Mouse (Mus musculus) lung, embryonic 14.5 days (tissue): ENCODE results near the gene Vkorc1. TPM values are rescaled to one million over a fixed set of nuclear protein-coding genes. Genes with fewer than 3 reads are reported as not detected.

Experiments used
- ATAC-seq: fragments of 200-750 bp; cut with Nextera tagmentation; 2 replicates; pipeline ENCODE4 v1.8.0; 2017; ENCODE audit warnings: mild to moderate bottlenecking, moderate TSS enrichment, moderate library complexity; ENCODE audit not compliant: insufficient read depth
- DNase-seq: peaks from one replicate; pipeline ENCODE4 v3.0.0-alpha.2; 2015
- H3K27ac ChIP-seq: fragments of 300-500 bp; sonication (generic); 2 replicates; pipeline ENCODE4 v1.5.1; 2014; ENCODE audit warnings: low read depth, mild to moderate bottlenecking, moderate library complexity
- H3K27me3 ChIP-seq: fragments of 300-500 bp; sonication (generic); 2 replicates; pipeline ENCODE4 v1.6.1; 2014; ENCODE audit warnings: low read length, control low read depth; ENCODE audit not compliant: insufficient read depth
- H3K36me3 ChIP-seq: fragments of 300-500 bp; sonication (generic); 2 replicates; pipeline ENCODE4 v1.6.1; 2014; ENCODE audit warnings: control low read depth; ENCODE audit not compliant: insufficient read depth
- H3K4me1 ChIP-seq: fragments of 300-500 bp; sonication (generic); 2 replicates; pipeline ENCODE4 v1.6.1; 2014; ENCODE audit warnings: antibody characterized with exemption, control low read depth; ENCODE audit not compliant: insufficient read depth
- H3K4me2 ChIP-seq: fragments of 300-500 bp; sonication (generic); 2 replicates; pipeline ENCODE4 v1.6.1; 2014; ENCODE audit warnings: mild to moderate bottlenecking
- H3K4me3 ChIP-seq: fragments of 300-500 bp; sonication (generic); 2 replicates; pipeline ENCODE4 v1.5.1; 2014; ENCODE audit warnings: low read depth, low read length
- H3K9ac ChIP-seq: fragments of 300-500 bp; sonication (generic); 2 replicates; pipeline ENCODE4 v1.6.1; 2014
- H3K9me3 ChIP-seq: fragments of 300-500 bp; sonication (generic); 2 replicates; pipeline ENCODE4 v1.6.1; 2016; ENCODE audit warnings: low read depth, low read length, control low read depth
- CTCF ChIP-seq: IDR thresholded peaks from 2 replicates; pipeline ENCODE4 v1.5.1; 2016; ENCODE audit warnings: antibody characterized with exemption, low read depth
- WGBS: fragments of 180-500 bp; shearing (Covaris S2); extraction: QIAGEN DNeasy Blood & Tissue Kit; methylation state at CpG from one replicate; pipeline ENCODE4 v1.1.7; 2014; 5-methylcytosine and 5-hydroxymethylcytosine counted together
- polyA plus RNA-seq: library from polyadenylated mRNA; unstranded; fragments of >200 nt; fragmentation: Nextera tagmentation; extraction: Ambion mirVana; gene quantifications from 2 replicates; pipeline ENCODE4 v1.2.1, GENCODE M21; 2014

Gene Vkorc1
- polyA plus RNA-seq, 1 experiment from 2014 or later = 127 TPM

DNA sequence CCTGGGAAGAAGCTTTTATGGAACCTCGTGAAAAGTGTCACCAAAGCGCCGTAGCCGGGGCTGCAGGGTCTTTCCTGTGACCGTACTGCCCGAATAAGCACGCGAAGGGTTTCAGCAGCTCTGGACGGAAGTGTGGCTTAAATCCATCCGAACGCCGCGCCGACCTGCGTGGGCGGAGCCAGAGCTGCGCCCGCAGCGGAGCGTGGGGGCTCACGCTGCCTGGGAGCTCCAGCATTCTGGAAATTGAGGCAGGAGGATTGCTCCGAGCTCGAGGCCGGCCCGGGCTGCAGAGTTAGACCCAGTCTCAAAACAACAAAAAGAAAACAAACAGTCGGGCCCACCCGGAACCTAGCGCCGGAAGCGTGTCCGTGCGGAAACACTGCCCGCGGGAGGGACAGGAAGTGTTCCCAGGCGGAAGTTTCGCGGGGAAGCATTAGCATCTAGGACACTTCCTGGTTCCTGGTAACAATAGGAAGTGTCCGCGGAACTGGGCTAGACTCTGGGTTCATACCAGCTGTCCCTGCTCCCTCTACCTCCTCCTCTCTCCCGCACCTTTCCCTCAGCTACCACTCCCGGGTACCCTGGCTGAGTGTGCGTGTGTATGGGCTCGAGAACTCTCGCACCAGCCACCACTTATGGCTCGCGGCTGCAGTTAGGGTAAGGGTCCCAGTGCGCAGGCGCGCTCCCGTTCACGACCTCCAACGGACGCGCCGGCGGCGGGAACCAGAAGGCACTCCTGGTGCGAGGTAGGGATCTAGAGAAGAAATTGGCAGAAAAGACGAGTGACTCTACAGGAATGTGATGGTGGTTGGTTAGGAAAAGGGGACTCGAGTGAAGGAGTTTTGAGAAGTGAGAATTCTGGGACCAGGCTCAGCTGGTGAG, 18.7 kb downstream of the Vkorc1 start, which contains the start of gene Zfp668:
TSS of gene Zfp668 (minus strand) at position 362 of the 882 bp plus-strand sequence.
- Histone ChIP-seq H3K27me3 (no peaks in the 10 kb centered on the region), H3K9me3 (no peaks in the 10 kb centered on the region), H3K36me3 (peaks cover 39% of the 10 kb centered on the region), H3K9ac (peak within 1 kb of the TSS; percentile 98), H3K27ac (peak within 1 kb of the TSS; percentile 99), H3K4me3 (peak within 1 kb of the TSS; percentile 90), H3K4me2 (peak within 1 kb of the TSS; percentile 84), H3K4me1 (peaks cover 8% of the 10 kb centered on the region)
- ATAC-seq (peak; percentile 69), DNase-seq (peak; percentile 97)
- WGBS = under 1% methylated on average over 60 of the region's 60 CpGs
- no peak for TF ChIP-seq CTCF

DNA sequence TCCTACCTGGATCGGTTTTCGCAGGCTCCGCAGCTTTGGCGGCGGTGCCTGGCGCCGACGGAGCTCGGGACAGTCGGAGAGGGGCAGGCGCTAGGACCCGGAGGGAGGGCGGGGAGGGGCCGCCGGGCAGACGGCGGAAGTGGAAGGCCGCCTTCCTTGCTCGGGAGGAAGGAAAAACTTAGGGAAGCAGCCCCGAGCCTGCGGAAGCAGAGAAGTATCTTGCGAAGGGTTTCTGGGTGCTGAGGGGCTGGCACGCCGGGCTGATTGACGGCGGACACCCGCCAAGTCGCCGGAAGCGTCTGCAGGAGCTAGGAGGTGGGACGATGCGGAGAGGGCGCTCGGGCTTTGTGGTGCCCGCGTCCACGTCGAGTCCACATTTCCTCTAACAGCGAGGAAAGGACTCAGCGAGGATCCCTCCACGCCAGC, 19.4 kb downstream of the Vkorc1 start, which contains the start of gene Zfp646:
TSS of gene Zfp646 (plus strand) at position 181 of the 426 bp plus-strand sequence.
- Histone ChIP-seq H3K4me1 (peaks cover 8% of the 10 kb centered on the region), H3K9ac (peak within 1 kb of the TSS; percentile 98), H3K27ac (peak within 1 kb of the TSS; percentile 99), H3K27me3 (no peaks in the 10 kb centered on the region), H3K9me3 (no peaks in the 10 kb centered on the region), H3K4me3 (peak within 1 kb of the TSS; percentile 90), H3K36me3 (peaks cover 35% of the 10 kb centered on the region), H3K4me2 (peak within 1 kb of the TSS; percentile 84)
- no peak for TF ChIP-seq CTCF
- DNase-seq (peak; percentile 87), ATAC-seq (peak; percentile 90)
- under 1% methylated on average over 41 of the region's 41 CpGs for WGBS

DNA sequence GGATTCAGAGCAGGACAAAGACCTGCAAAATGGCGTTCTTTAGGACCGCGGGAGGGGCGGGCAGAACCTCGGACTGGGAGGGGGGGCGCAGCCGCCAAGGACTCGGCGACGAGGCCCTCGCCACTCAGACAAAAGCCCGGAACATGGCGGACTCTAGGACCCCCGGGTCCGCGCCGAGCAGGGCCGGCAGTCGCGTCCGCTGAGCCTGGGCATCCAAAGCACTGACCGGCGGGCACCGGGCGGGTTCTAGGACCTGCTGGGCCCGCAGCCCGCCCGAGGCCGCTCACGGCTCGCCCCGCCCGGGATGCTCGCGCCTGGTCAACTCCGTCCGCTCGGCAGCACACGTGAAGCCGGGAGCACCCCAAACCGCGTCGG, 19.8 kb downstream of the Vkorc1 start:
- WGBS = under 1% methylated on average over 40 of the region's 43 CpGs
- Histone ChIP-seq H3K9ac (peak overlapping the region; percentile 98), H3K4me3 (peak overlapping the region; percentile 90), H3K27me3 (no peaks in the 10 kb centered on the region), H3K36me3 (peaks cover 35% of the 10 kb centered on the region), H3K4me2 (peak overlapping the region; percentile 84), H3K9me3 (no peaks in the 10 kb centered on the region), H3K27ac (peak overlapping the region; percentile 99), H3K4me1 (peaks cover 8% of the 10 kb centered on the region)
- DNase-seq (peak; percentile 97), ATAC-seq (peak; percentile 94)
- TF ChIP-seq CTCF = no peak

GRCm38 (mm10) chr7:127874812-127875626, 20.4 kb downstream of the Vkorc1 start:
- DNase-seq (no peak), ATAC-seq (peak; percentile 29)
- Histone ChIP-seq H3K4me3 (peak overlapping the region; percentile 90), H3K36me3 (peaks cover 31% of the 10 kb centered on the region), H3K27me3 (no peaks in the 10 kb centered on the region), H3K9me3 (no peaks in the 10 kb centered on the region), H3K27ac (peak overlapping the region; percentile 99), H3K4me1 (peaks cover 8% of the 10 kb centered on the region), H3K9ac (peak overlapping the region; percentile 98), H3K4me2 (peak overlapping the region; percentile 84)
- WGBS = 4% methylated on average over 20 of the region's 20 CpGs
- no peak for TF ChIP-seq CTCF

GRCm38 (mm10) chr7:127870136-127870821, 25.1 kb downstream of the Vkorc1 start:
- ATAC-seq (no peak), DNase-seq (peak; percentile 10)
- Histone ChIP-seq H3K4me1 (peaks cover 8% of the 10 kb centered on the region), H3K9me3 (no peaks in the 10 kb centered on the region), H3K36me3 (peaks cover 45% of the 10 kb centered on the region), H3K27ac (no peak overlapping the region), H3K9ac (no peak overlapping the region), H3K4me2 (no peak overlapping the region), H3K4me3 (no peak overlapping the region), H3K27me3 (no peaks in the 10 kb centered on the region)
- 78% methylated on average over 5 of the region's 5 CpGs for WGBS
- peak; percentile 45 for TF ChIP-seq CTCF

DNA sequence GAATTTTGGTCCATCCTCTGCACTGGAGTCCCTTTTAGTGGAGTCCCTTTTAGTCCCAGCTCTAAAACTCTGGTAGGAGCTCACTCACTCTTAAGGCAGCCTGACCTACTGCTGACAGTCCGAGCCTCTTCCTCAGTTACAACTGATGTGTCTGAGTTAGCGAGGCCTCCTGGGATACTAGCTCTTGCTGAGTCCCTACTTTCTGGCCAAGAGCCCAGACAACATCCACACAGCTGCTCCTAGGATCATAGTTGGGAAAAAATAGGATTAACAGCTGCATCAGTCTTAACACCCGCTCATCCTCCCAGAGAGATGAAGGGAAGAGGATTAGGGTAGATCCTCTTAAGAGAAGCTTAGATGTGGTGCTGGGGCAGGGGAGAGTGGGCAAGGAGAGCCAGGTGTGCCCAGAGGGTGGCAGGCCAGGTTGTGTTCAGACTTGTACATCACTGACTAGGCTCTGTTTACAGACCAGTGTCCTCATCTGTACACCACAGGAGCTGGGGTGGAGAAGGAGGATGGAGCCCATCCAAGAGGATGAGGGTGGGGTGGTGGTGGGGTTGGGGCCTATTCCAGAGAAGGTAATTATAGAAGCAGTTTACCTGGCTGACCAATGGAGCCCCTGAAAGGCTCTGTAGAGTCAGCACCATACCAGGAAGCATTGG, 26.1 kb downstream of the Vkorc1 start:
- 41% methylated on average over 3 of the region's 3 CpGs for WGBS
- Histone ChIP-seq H3K4me3 (no peak overlapping the region), H3K27ac (no peak overlapping the region), H3K4me2 (no peak overlapping the region), H3K36me3 (peaks cover 53% of the 10 kb centered on the region), H3K27me3 (no peaks in the 10 kb centered on the region), H3K9ac (no peak overlapping the region), H3K9me3 (no peaks in the 10 kb centered on the region), H3K4me1 (peaks cover 4% of the 10 kb centered on the region)
- ATAC-seq (peak; percentile 53; the same call in 1 of the 2 replicates), DNase-seq (peak; percentile 79)
- no peak for TF ChIP-seq CTCF
